Mouse (Mus musculus): ENCODE data around the gene Acap1. TPM values are rescaled to one million over a fixed set of nuclear protein-coding genes. Genes with fewer than 3 reads are reported as not detected.

The Acap1 gene
- polyA plus RNA-seq, 1 experiment from 2014 or later: 0.17 TPM

- ATAC-seq (ENCODE audit: low FRiP score, low TSS enrichment) (peak; percentile 6; the same call in 1 of the 2 replicates), DNase-seq (peak; percentile 72)
- Histone ChIP-seq H3K4me1 (ENCODE audit: control insufficient read depth, insufficient read depth, low read length) (peaks cover 34% of the 10 kb centered on the region), H3K27me3 (ENCODE audit: control insufficient read depth, insufficient read depth, low read length) (no peaks in the 10 kb centered on the region), H3K27ac (replicated peaks; ENCODE audit: low read depth, low read length) (peak overlapping the region; percentile 96), H3K9me3 (ENCODE audit: control insufficient read depth, low read length) (no peaks in the 10 kb centered on the region), H3K4me2 (ENCODE audit: low read length) (peak overlapping the region; percentile 99), H3K4me3 (replicated peaks; ENCODE audit: low read depth, low read length) (peak overlapping the region; percentile 94), H3K9ac (replicated peaks; ENCODE audit: low read length) (peak overlapping the region; percentile 95), H3K36me3 (ENCODE audit: control insufficient read depth, insufficient read depth, low read length) (peaks cover 20% of the 10 kb centered on the region)
- under 1% methylated on average over 52 of the region's 52 CpGs for WGBS
Observed at GRCm38 (mm10) chr11:69836703-69837576, 58.4 kb downstream of the Acap1 start.

- Histone ChIP-seq H3K4me2 (ENCODE audit: low read length) (peak overlapping the region; percentile 99), H3K4me3 (replicated peaks; ENCODE audit: low read depth, low read length) (peak overlapping the region; percentile 94), H3K9me3 (ENCODE audit: control insufficient read depth, low read length) (no peaks in the 10 kb centered on the region), H3K27me3 (ENCODE audit: control insufficient read depth, insufficient read depth, low read length) (no peaks in the 10 kb centered on the region), H3K9ac (replicated peaks; ENCODE audit: low read length) (peak overlapping the region; percentile 95), H3K4me1 (ENCODE audit: control insufficient read depth, insufficient read depth, low read length) (peaks cover 34% of the 10 kb centered on the region), H3K36me3 (ENCODE audit: control insufficient read depth, insufficient read depth, low read length) (peaks cover 29% of the 10 kb centered on the region), H3K27ac (replicated peaks; ENCODE audit: low read depth, low read length) (peak overlapping the region; percentile 96)
- 2% methylated on average over 4 of the region's 4 CpGs for WGBS
- peak; percentile 29 for DNase-seq
- ATAC-seq (ENCODE audit: low FRiP score, low TSS enrichment): no peak
Observed at GRCm38 (mm10) chr11:69835966-69836335, 59.4 kb downstream of the Acap1 start.

- Histone ChIP-seq H3K9me3 (ENCODE audit: control insufficient read depth, low read length) (no peaks in the 10 kb centered on the region), H3K9ac (replicated peaks; ENCODE audit: low read length) (peak overlapping the region; percentile 95), H3K4me1 (ENCODE audit: control insufficient read depth, insufficient read depth, low read length) (peaks cover 34% of the 10 kb centered on the region), H3K27ac (replicated peaks; ENCODE audit: low read depth, low read length) (peak overlapping the region; percentile 96), H3K36me3 (ENCODE audit: control insufficient read depth, insufficient read depth, low read length) (peaks cover 34% of the 10 kb centered on the region), H3K4me3 (replicated peaks; ENCODE audit: low read depth, low read length) (peak overlapping the region; percentile 94), H3K27me3 (ENCODE audit: control insufficient read depth, insufficient read depth, low read length) (no peaks in the 10 kb centered on the region), H3K4me2 (ENCODE audit: low read length) (peak overlapping the region; percentile 99)
- DNase-seq: peak; percentile 64
- no peak for ATAC-seq (ENCODE audit: low FRiP score, low TSS enrichment)
- under 1% methylated on average over 9 of the region's 9 CpGs for WGBS
Observed at GRCm38 (mm10) chr11:69835326-69835965, 59.9 kb downstream of the Acap1 start.

GRCm38 (mm10) chr11:69834001-69834549, 61.3 kb downstream of the Acap1 start:
- peak overlapping the region; percentile 95 for H3K9ac ChIP-seq (replicated peaks; ENCODE audit: low read length)
- ATAC-seq (ENCODE audit: low FRiP score, low TSS enrichment) (no peak), DNase-seq (peak; percentile 71)
- H3K4me1 ChIP-seq (ENCODE audit: control insufficient read depth, insufficient read depth, low read length): peaks cover 30% of the 10 kb centered on the region
- no peaks in the 10 kb centered on the region for H3K9me3 ChIP-seq (ENCODE audit: control insufficient read depth, low read length)
- no peaks in the 10 kb centered on the region for H3K27me3 ChIP-seq (ENCODE audit: control insufficient read depth, insufficient read depth, low read length)
- WGBS: 5% methylated on average over 47 of the region's 48 CpGs
- peaks cover 41% of the 10 kb centered on the region for H3K36me3 ChIP-seq (ENCODE audit: control insufficient read depth, insufficient read depth, low read length)
- H3K4me3 ChIP-seq (replicated peaks; ENCODE audit: low read depth, low read length): peak overlapping the region; percentile 94
- H3K4me2 ChIP-seq (ENCODE audit: low read length): peak overlapping the region; percentile 99
- peak overlapping the region; percentile 96 for H3K27ac ChIP-seq (replicated peaks; ENCODE audit: low read depth, low read length)

GRCm38 (mm10) chr11:69833554-69833953, 61.8 kb downstream of the Acap1 start:
- peak overlapping the region; percentile 96 for H3K27ac ChIP-seq (replicated peaks; ENCODE audit: low read depth, low read length)
- no peaks in the 10 kb centered on the region for H3K27me3 ChIP-seq (ENCODE audit: control insufficient read depth, insufficient read depth, low read length)
- peak overlapping the region; percentile 99 for H3K4me2 ChIP-seq (ENCODE audit: low read length)
- H3K36me3 ChIP-seq (ENCODE audit: control insufficient read depth, insufficient read depth, low read length): peaks cover 41% of the 10 kb centered on the region
- H3K9ac ChIP-seq (replicated peaks; ENCODE audit: low read length): peak overlapping the region; percentile 95
- no peaks in the 10 kb centered on the region for H3K9me3 ChIP-seq (ENCODE audit: control insufficient read depth, low read length)
- peaks cover 27% of the 10 kb centered on the region for H3K4me1 ChIP-seq (ENCODE audit: control insufficient read depth, insufficient read depth, low read length)
- DNase-seq: no peak
- 63% methylated on average over 8 of the region's 8 CpGs for WGBS
- H3K4me3 ChIP-seq (replicated peaks; ENCODE audit: low read depth, low read length): peak overlapping the region; percentile 94
- no peak for ATAC-seq (ENCODE audit: low FRiP score, low TSS enrichment)

Small RNAs within 50 kb of the gene (microRNA-seq; reads per million reads assigned to microRNA genes)
- not detected for gene Mir6924

Other genes starting within 250 kb of the Acap1 start
- gene Sox15, start 240.2 kb downstream of the Acap1 start, polyA plus RNA-seq (2014; fragmentation: Nextera tagmentation; extraction: Ambion mirVana): not detected in 2 replicates
- 64.0 and 108 TPM in 2 replicates for gene Mpdu1, start 232.9 kb downstream of the Acap1 start, polyA plus RNA-seq (2014; fragmentation: Nextera tagmentation; extraction: Ambion mirVana)
- 3.7 and 7.9 TPM in 2 replicates for gene Cd68, start 229.4 kb downstream of the Acap1 start, polyA plus RNA-seq (2014; fragmentation: Nextera tagmentation; extraction: Ambion mirVana)
- gene Eif4a1, start 223.1 kb downstream of the Acap1 start, polyA plus RNA-seq (2014; fragmentation: Nextera tagmentation; extraction: Ambion mirVana): 707 and 863 TPM in 2 replicates
- gene Senp3, start 213.5 kb downstream of the Acap1 start, polyA plus RNA-seq (2014; fragmentation: Nextera tagmentation; extraction: Ambion mirVana): 93.3 and 103 TPM in 2 replicates
- 0.16 and 0.25 TPM in 2 replicates for gene Tnfsf13, start 209.8 kb downstream of the Acap1 start, polyA plus RNA-seq (2014; fragmentation: Nextera tagmentation; extraction: Ambion mirVana)
- gene Tnfsf12, start 199.7 kb downstream of the Acap1 start, polyA plus RNA-seq (2014; fragmentation: Nextera tagmentation; extraction: Ambion mirVana): 1.6 and 3.0 TPM in 2 replicates
- gene Tnfsfm13, start 199.4 kb downstream of the Acap1 start, polyA plus RNA-seq (2014; fragmentation: Nextera tagmentation; extraction: Ambion mirVana): 0.51 and 1.1 TPM in 2 replicates
- gene Polr2a, start 136.9 kb downstream of the Acap1 start, polyA plus RNA-seq (2014; fragmentation: Nextera tagmentation; extraction: Ambion mirVana): 20.0 and 30.7 TPM in 2 replicates
- gene Slc35g3, start 133.6 kb downstream of the Acap1 start, polyA plus RNA-seq (2014; fragmentation: Nextera tagmentation; extraction: Ambion mirVana): 0.14 TPM in 1 of 2 replicates, not detected in the other
- gene Zbtb4, start 129.6 kb downstream of the Acap1 start, polyA plus RNA-seq (2014; fragmentation: Nextera tagmentation; extraction: Ambion mirVana): 3.8 and 4.2 TPM in 2 replicates
- 0.80 and 1.3 TPM in 2 replicates for gene Chrnb1, start 99.6 kb downstream of the Acap1 start, polyA plus RNA-seq (2014; fragmentation: Nextera tagmentation; extraction: Ambion mirVana)
- gene Fgf11, start 93.7 kb downstream of the Acap1 start, polyA plus RNA-seq (2014; fragmentation: Nextera tagmentation; extraction: Ambion mirVana): 3.2 and 3.6 TPM in 2 replicates
- 0.58 and 0.82 TPM in 2 replicates for gene Tmem102, start 89.9 kb downstream of the Acap1 start, polyA plus RNA-seq (2014; fragmentation: Nextera tagmentation; extraction: Ambion mirVana)
- not detected in 2 replicates for gene Gm39566, start 80.2 kb downstream of the Acap1 start, polyA plus RNA-seq (2014; fragmentation: Nextera tagmentation; extraction: Ambion mirVana)
- not detected in 2 replicates for gene Spem2, start 77.1 kb downstream of the Acap1 start, polyA plus RNA-seq (2014; fragmentation: Nextera tagmentation; extraction: Ambion mirVana)
- gene Spem1, start 73.4 kb downstream of the Acap1 start, polyA plus RNA-seq (2014; fragmentation: Nextera tagmentation; extraction: Ambion mirVana): 0.49 and 0.85 TPM in 2 replicates
- gene Nlgn2, start 57.8 kb downstream of the Acap1 start, polyA plus RNA-seq (2014; fragmentation: Nextera tagmentation; extraction: Ambion mirVana): 25.1 and 32.4 TPM in 2 replicates
- gene Tmem256, start 57.0 kb downstream of the Acap1 start, polyA plus RNA-seq (2014; fragmentation: Nextera tagmentation; extraction: Ambion mirVana): 313 and 417 TPM in 2 replicates
- gene Plscr3, start 49.2 kb downstream of the Acap1 start, polyA plus RNA-seq (2014; fragmentation: Nextera tagmentation; extraction: Ambion mirVana): 41.3 and 51.9 TPM in 2 replicates
- gene Tnk1, start 36.8 kb downstream of the Acap1 start, polyA plus RNA-seq (2014; fragmentation: Nextera tagmentation; extraction: Ambion mirVana): not detected in 2 replicates
- gene Tmem95, start 17.5 kb downstream of the Acap1 start, polyA plus RNA-seq (2014; fragmentation: Nextera tagmentation; extraction: Ambion mirVana): not detected in 2 replicates
- gene Kctd11, start 14.1 kb downstream of the Acap1 start, polyA plus RNA-seq (2014; fragmentation: Nextera tagmentation; extraction: Ambion mirVana): 0.74 and 1.0 TPM in 2 replicates
- 9.4 and 13.0 TPM in 2 replicates for gene 2810408A11Rik, start 5.4 kb upstream of the Acap1 start, polyA plus RNA-seq (2014; fragmentation: Nextera tagmentation; extraction: Ambion mirVana)
- gene Neurl4, start 5.5 kb upstream of the Acap1 start, polyA plus RNA-seq (2014; fragmentation: Nextera tagmentation; extraction: Ambion mirVana): 27.5 and 29.0 TPM in 2 replicates
- gene Gps2, start 18.3 kb upstream of the Acap1 start, polyA plus RNA-seq (2014; fragmentation: Nextera tagmentation; extraction: Ambion mirVana): 56.4 and 62.4 TPM in 2 replicates
- 1,083 and 1,099 TPM in 2 replicates for gene Eif5a, start 26.4 kb upstream of the Acap1 start, polyA plus RNA-seq (2014; fragmentation: Nextera tagmentation; extraction: Ambion mirVana)
- gene Ybx2, start 40.3 kb upstream of the Acap1 start, polyA plus RNA-seq (2014; fragmentation: Nextera tagmentation; extraction: Ambion mirVana): 4.3 and 10.4 TPM in 2 replicates
- 2.2 and 4.5 TPM in 2 replicates for gene Slc2a4, start 52.6 kb upstream of the Acap1 start, polyA plus RNA-seq (2014; fragmentation: Nextera tagmentation; extraction: Ambion mirVana)
- 0.20 TPM in 1 of 2 replicates, not detected in the other for gene Cldn7, start 69.2 kb upstream of the Acap1 start, polyA plus RNA-seq (2014; fragmentation: Nextera tagmentation; extraction: Ambion mirVana)
- gene Ctdnep1, start 85.6 kb upstream of the Acap1 start, polyA plus RNA-seq (2014; fragmentation: Nextera tagmentation; extraction: Ambion mirVana): 24.4 and 39.0 TPM in 2 replicates
- 162 and 193 TPM in 2 replicates for gene Elp5, start 87.0 kb upstream of the Acap1 start, polyA plus RNA-seq (2014; fragmentation: Nextera tagmentation; extraction: Ambion mirVana)
- gene Gabarap, start 95.6 kb upstream of the Acap1 start, polyA plus RNA-seq (2014; fragmentation: Nextera tagmentation; extraction: Ambion mirVana): 616 and 626 TPM in 2 replicates
- 41.3 and 48.9 TPM in 2 replicates for gene Phf23, start 100.2 kb upstream of the Acap1 start, polyA plus RNA-seq (2014; fragmentation: Nextera tagmentation; extraction: Ambion mirVana)
- gene Dvl2, start 105.1 kb upstream of the Acap1 start, polyA plus RNA-seq (2014; fragmentation: Nextera tagmentation; extraction: Ambion mirVana): 22.9 and 23.0 TPM in 2 replicates
- 43.2 and 49.6 TPM in 2 replicates for gene Acadvl, start 119.9 kb upstream of the Acap1 start, polyA plus RNA-seq (2014; fragmentation: Nextera tagmentation; extraction: Ambion mirVana)
- 33.1 and 41.0 TPM in 2 replicates for gene Dlg4, start 121.4 kb upstream of the Acap1 start, polyA plus RNA-seq (2014; fragmentation: Nextera tagmentation; extraction: Ambion mirVana)
- gene Asgr1, start 158.5 kb upstream of the Acap1 start, polyA plus RNA-seq (2014; fragmentation: Nextera tagmentation; extraction: Ambion mirVana): 0.26 and 1.4 TPM in 2 replicates
- not detected in 2 replicates for gene Asgr2, start 197.1 kb upstream of the Acap1 start, polyA plus RNA-seq (2014; fragmentation: Nextera tagmentation; extraction: Ambion mirVana)
- gene Mgl2, start 234.8 kb upstream of the Acap1 start, polyA plus RNA-seq (2014; fragmentation: Nextera tagmentation; extraction: Ambion mirVana): 0.75 TPM in 1 of 2 replicates, not detected in the other